Mouse (Mus musculus): ENCODE measurements around the gene Tcp10c.
"Not testable (repeated sequence)": the region's sequence is repeated elsewhere in the genome, so short reads cannot be mapped to it uniquely, and the experiment has no call there.

Tcp10c gene

GRCm38 (mm10) chr17:13354521-13354920, at the start of gene Tcp10c:
Gene Tcp10c, plus strand, starts transcription at chr17:13354572.
- not testable (repeated sequence) for DNase-seq (ENCODE audit: low read depth in 1 of 2, low spot score in 2 of 2)

GRCm38 (mm10) chr17:13307852-13308251, 46.5 kb upstream of the Tcp10c start:
- not testable (repeated sequence) for DNase-seq (ENCODE audit: low read depth in 1 of 2, low spot score in 2 of 2)

- DNase-seq (ENCODE audit: low read depth in 1 of 2, low spot score in 2 of 2): not testable (repeated sequence)
Observed at GRCm38 (mm10) chr17:13308344-13308743, 46.0 kb upstream of the Tcp10c start.

GRCm38 (mm10) chr17:13308746-13309145, 45.6 kb upstream of the Tcp10c start:
- DNase-seq (ENCODE audit: low read depth in 1 of 2, low spot score in 2 of 2): not testable (repeated sequence)

- not testable (repeated sequence) for DNase-seq (ENCODE audit: low read depth in 1 of 2, low spot score in 2 of 2)
Observed at GRCm38 (mm10) chr17:13309182-13309631, 45.2 kb upstream of the Tcp10c start.

- DNase-seq (ENCODE audit: low read depth in 1 of 2, low spot score in 2 of 2): not testable (repeated sequence)
Observed at GRCm38 (mm10) chr17:13329967-13330366, 24.4 kb upstream of the Tcp10c start.

GRCm38 (mm10) chr17:13331179-13331578, 23.2 kb upstream of the Tcp10c start:
- not testable (repeated sequence) for DNase-seq (ENCODE audit: low read depth in 1 of 2, low spot score in 2 of 2)

- DNase-seq (ENCODE audit: low read depth in 1 of 2, low spot score in 2 of 2): not testable (repeated sequence)
Observed at GRCm38 (mm10) chr17:13332496-13332895, 21.9 kb upstream of the Tcp10c start.

- not testable (repeated sequence) for DNase-seq (ENCODE audit: low read depth in 1 of 2, low spot score in 2 of 2)
Observed at GRCm38 (mm10) chr17:13336979-13337749, 17.2 kb upstream of the Tcp10c start.

GRCm38 (mm10) chr17:13337931-13338330, 16.4 kb upstream of the Tcp10c start:
- not testable (repeated sequence) for DNase-seq (ENCODE audit: low read depth in 1 of 2, low spot score in 2 of 2)

GRCm38 (mm10) chr17:13340071-13340470, 14.3 kb upstream of the Tcp10c start:
- DNase-seq (ENCODE audit: low read depth in 1 of 2, low spot score in 2 of 2): not testable (repeated sequence)

GRCm38 (mm10) chr17:13345923-13346322, 8.4 kb upstream of the Tcp10c start:
- DNase-seq (ENCODE audit: low read depth in 1 of 2, low spot score in 2 of 2): not testable (repeated sequence)

- DNase-seq (ENCODE audit: low read depth in 1 of 2, low spot score in 2 of 2): not testable (repeated sequence)
Observed at GRCm38 (mm10) chr17:13349563-13349962, 4.8 kb upstream of the Tcp10c start.

- DNase-seq (ENCODE audit: low read depth in 1 of 2, low spot score in 2 of 2): not testable (repeated sequence)
Observed at GRCm38 (mm10) chr17:13353249-13353648, 1.1 kb upstream of the Tcp10c start.

- not testable (repeated sequence) for DNase-seq (ENCODE audit: low read depth in 1 of 2, low spot score in 2 of 2)
Observed at GRCm38 (mm10) chr17:13362489-13362888, 8.1 kb downstream of the Tcp10c start.

- not testable (repeated sequence) for DNase-seq (ENCODE audit: low read depth in 1 of 2, low spot score in 2 of 2)
Observed at GRCm38 (mm10) chr17:13363773-13364172, 9.4 kb downstream of the Tcp10c start.

GRCm38 (mm10) chr17:13364196-13364595, 9.8 kb downstream of the Tcp10c start:
- not testable (repeated sequence) for DNase-seq (ENCODE audit: low read depth in 1 of 2, low spot score in 2 of 2)

- DNase-seq (ENCODE audit: low read depth in 1 of 2, low spot score in 2 of 2): not testable (repeated sequence)
Observed at GRCm38 (mm10) chr17:13367181-13367580, 12.8 kb downstream of the Tcp10c start.

GRCm38 (mm10) chr17:13368658-13369057, 14.3 kb downstream of the Tcp10c start:
- DNase-seq (ENCODE audit: low read depth in 1 of 2, low spot score in 2 of 2): not testable (repeated sequence)

GRCm38 (mm10) chr17:13370746-13371145, 16.4 kb downstream of the Tcp10c start:
- DNase-seq (ENCODE audit: low read depth in 1 of 2, low spot score in 2 of 2): not testable (repeated sequence)

- DNase-seq (ENCODE audit: low read depth in 1 of 2, low spot score in 2 of 2): not testable (repeated sequence)
Observed at GRCm38 (mm10) chr17:13378341-13378740, 24.0 kb downstream of the Tcp10c start.

- DNase-seq (ENCODE audit: low read depth in 1 of 2, low spot score in 2 of 2): not testable (repeated sequence)
Observed at GRCm38 (mm10) chr17:13379951-13380615, 25.7 kb downstream of the Tcp10c start.
